Mouse (Mus musculus) left cerebral cortex, adult 11 months (tissue): ENCODE results near the gene Rpe65.
A peak's percentile ranks its signal among the peaks of the same experiment; 100 is the strongest.

Experiments
- DNase-seq: peaks from one replicate; pipeline ENCODE4 v3.0.0; 2022; ENCODE audit warnings: low spot score

Rpe65 gene

DNA sequence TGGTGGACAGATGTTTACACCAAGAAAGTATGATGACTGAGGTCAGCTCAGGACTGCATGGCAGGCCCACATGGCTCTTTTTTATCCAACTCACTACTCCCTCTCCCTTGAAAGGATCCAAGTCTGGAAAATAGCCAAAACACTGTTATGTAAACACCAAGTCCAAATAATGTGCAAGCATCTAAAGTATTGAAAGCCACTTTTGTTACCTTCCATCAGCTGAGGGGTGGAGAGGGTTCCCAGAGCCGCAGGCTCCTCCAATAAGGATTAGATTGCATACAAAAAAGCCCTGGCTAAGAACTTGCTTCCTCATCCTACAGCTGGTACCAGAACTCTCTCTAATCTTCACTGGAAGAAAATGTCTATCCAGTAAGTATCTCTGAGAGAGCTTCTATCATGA, at the start of gene Rpe65:
Gene Rpe65, plus strand, starts transcription at position 301 of the 400 bp plus-strand sequence.
- no peak for DNase-seq

- DNase-seq, result no peak
Measured at GRCm38 (mm10) chr3:159550224-159550623, 48.8 kb upstream of the Rpe65 start.

- no peak for DNase-seq
Measured at GRCm38 (mm10) chr3:159614977-159615376, 16.0 kb downstream of the Rpe65 start.

DNA sequence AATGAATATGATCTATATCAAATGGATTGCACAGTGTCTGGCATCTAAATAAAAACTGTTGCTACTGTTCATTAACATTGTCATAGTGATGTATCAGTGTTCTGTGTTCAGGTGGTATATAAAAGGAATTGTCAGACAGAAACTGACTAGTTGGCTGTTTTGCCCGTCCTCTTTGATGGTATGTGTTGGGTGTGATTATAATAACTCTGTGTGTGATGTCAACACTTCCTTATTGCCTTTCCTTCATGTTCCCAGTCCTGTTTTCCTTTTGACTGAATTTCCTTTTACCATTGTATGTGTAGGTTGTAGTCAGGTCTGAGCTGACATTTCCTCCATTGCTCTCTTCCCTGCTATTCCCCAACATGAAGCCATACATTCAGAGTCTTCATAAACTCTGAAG, 22.1 kb downstream of the Rpe65 start:
- no peak for DNase-seq

GRCm38 (mm10) chr3:159624010-159624409, 25.0 kb downstream of the Rpe65 start:
- no peak for DNase-seq

- DNase-seq, result peak; percentile 9
Measured at GRCm38 (mm10) chr3:159660741-159661140, 61.8 kb downstream of the Rpe65 start.

DNA sequence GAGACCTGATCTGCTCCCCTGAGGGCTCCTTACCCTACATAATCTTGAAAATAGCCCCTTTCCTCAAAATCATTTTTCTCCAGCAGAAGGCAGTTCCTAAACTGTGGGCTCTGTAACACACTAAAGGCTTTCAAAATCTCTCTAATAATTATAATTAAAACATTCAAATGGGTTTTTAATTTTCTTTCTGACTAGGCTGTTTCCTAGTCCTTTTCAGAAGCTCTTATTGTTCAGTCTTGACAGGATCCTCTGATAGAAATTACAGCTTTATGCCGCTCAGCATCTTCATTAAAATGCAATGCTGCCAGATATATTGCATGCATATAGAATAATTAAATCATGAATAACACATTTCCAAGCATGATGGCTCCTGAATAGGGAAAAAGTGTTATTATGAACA, 64.4 kb downstream of the Rpe65 start:
- no peak for DNase-seq
